Mouse (Mus musculus) bone marrow macrophage, adult 2 months (primary cell): ENCODE measurements around the gene Traf7.

ENCODE experiments used
- CTCF ChIP-seq: IDR thresholded peaks from 2 replicates; pipeline ENCODE4 v1.5.1; 2012; ENCODE audit warnings: low read depth, mild to moderate bottlenecking, low read length, moderate library complexity
- POLR2A ChIP-seq: IDR thresholded peaks from 2 replicates; pipeline ENCODE4 v1.6.1; 2012; ENCODE audit warnings: mild to moderate bottlenecking, low read depth, low read length, borderline replicate concordance

GRCm38 (mm10) chr17:24531064-24531463, 3.3 kb upstream of the Traf7 start:
- TF ChIP-seq CTCF (no peak), POLR2A (no peak)
